In genomic region chr6:47319309-47319983, GRCm38 (mm10) we compare ENCODE assay signal across 9 mouse cellular contexts.
DNase-seq lines count a peak whose midpoint lies in the region; ATAC-seq and TF ChIP-seq lines count a peak whose summit lies in the region.
"Had no signal": no experiment of that assay in that cellular context is flagged by ENCODE, and none has a peak within 500 bp of the region (broad histone marks: within the 10 kb centered on the region; RNA-seq: fewer than 3 reads in every experiment).

No protein-coding gene starts in this region.

- ATAC-seq in heart, embryonic 11.5 days (replicated peaks; ENCODE audit: insufficient number of reproducible peaks, low FRiP score, low TSS enrichment): no peak
- peak; percentile 66 for ATAC-seq in forebrain, embryonic 11.5 days (replicated peaks; ENCODE audit: low FRiP score)
- ATAC-seq in megakaryocyte, adult 5-6 weeks (ENCODE audit: poor library complexity, severe bottlenecking): no peak

- H3K9me3 ChIP-seq in heart, embryonic 11.5 days (replicated peaks; ENCODE audit: control insufficient read depth, low read length): no peaks in the 10 kb centered on the region
- H3K9me3 ChIP-seq in CH12.LX (replicated peaks; ENCODE audit: low read length): no peaks in the 10 kb centered on the region
- no peaks in the 10 kb centered on the region for H3K9me3 ChIP-seq in forebrain, embryonic 11.5 days (ENCODE audit: control insufficient read depth, low read length)

- dilution Hi-C loops in CH12.LX (cut with MboI; ENCODE audit: extremely low pct_ligation_motif_present, extremely low pct_unique_long_range_greater_than_20kb, low sequenced_read_pairs): no loop called here

- no peak for TF ChIP-seq RAD21 in CH12.LX (IDR thresholded peaks at IDR 0.05; ENCODE audit: low read depth, low read length)

- H3K27me3 ChIP-seq in heart, embryonic 11.5 days (ENCODE audit: control insufficient read depth, insufficient read depth, low read length): no peaks in the 10 kb centered on the region
- no peaks in the 10 kb centered on the region for H3K27me3 ChIP-seq in CH12.LX (replicated peaks)
- H3K27me3 ChIP-seq in forebrain, embryonic 11.5 days (ENCODE audit: control insufficient read depth, insufficient read depth, low read length): no peaks in the 10 kb centered on the region

- H3K27ac ChIP-seq in heart, embryonic 11.5 days (ENCODE audit: low read depth, low read length): peak overlapping the region; percentile 7; the same call in 1 of the 2 replicates
- peak overlapping the region; percentile 18; the same call in 1 of the 2 replicates for H3K27ac ChIP-seq in CH12.LX (ENCODE audit: insufficient read depth, low read depth)
- H3K27ac ChIP-seq in forebrain, embryonic 11.5 days (ENCODE audit: low read depth, low read length): no peak overlapping the region

- no peak for TF ChIP-seq CTCF in CH12.LX (conservative IDR thresholded peaks at IDR 0.05 in 1 of 2, IDR thresholded peaks at IDR 0.05 in 1 of 2; ENCODE audit: low read depth in 2 of 2, low read length in 2 of 2)

- no peaks in the 10 kb centered on the region for H3K36me3 ChIP-seq in heart, embryonic 11.5 days (ENCODE audit: control insufficient read depth, insufficient read depth, low read length)
- no peaks in the 10 kb centered on the region for H3K36me3 ChIP-seq in CH12.LX (replicated peaks in 1 of 2; ENCODE audit: control insufficient read depth in 1 of 2, insufficient read depth in 1 of 2, low read length in 1 of 2)
- H3K36me3 ChIP-seq in forebrain, embryonic 11.5 days (ENCODE audit: control insufficient read depth, insufficient read depth, low read length): no peaks in the 10 kb centered on the region

- H3K4me1 ChIP-seq in heart, embryonic 11.5 days (ENCODE audit: control insufficient read depth, insufficient read depth, low read length): 0 out of 2 replicates have a peak, but pooled peaks cover 5% of the 10 kb centered on the region
- peaks cover 9 to 15% of the 10 kb centered on the region in 2 experiments for H3K4me1 ChIP-seq in CH12.LX (ENCODE audit: control insufficient read depth in 1 of 2, insufficient read depth in 2 of 2)
- H3K4me1 ChIP-seq in forebrain, embryonic 11.5 days (replicated peaks; ENCODE audit: control insufficient read depth, insufficient read depth, low read length): peaks cover 4% of the 10 kb centered on the region; the same call in 1 of the 2 replicates

- in situ Hi-C loops in CH12.LX (cut with MboI; ENCODE audit: low pct_ligation_motif_present, low pct_unique_long_range_greater_than_20kb, low sequenced_read_pairs): loop anchor here (10.0 kb wide), 1 partner anchor 75 kb away; no protein-coding TSS in a partner anchor

- intact Hi-C loops in heart, postnatal 25 days (cut with DNase I): no loop called here

- 16% methylated on average over 5 of the region's 5 CpGs for WGBS in heart, embryonic 11.5 days (ENCODE audit: insufficient replicate concordance)
- 9% methylated on average over 5 of the region's 5 CpGs for WGBS in forebrain, embryonic 11.5 days

- no peak for TF ChIP-seq POLR2A in CH12.LX (IDR thresholded peaks at IDR 0.05; ENCODE audit: low read depth, low read length)

- DNase-seq in heart, postnatal 25 days (ENCODE audit: low spot score): no peak
- no peak for DNase-seq in CH12.LX (ENCODE audit: extremely low read depth)
- DNase-seq in forebrain, embryonic 11.5 days (ENCODE audit: low spot score): no peak
- DNase-seq in lung, postnatal 36 days: peak; percentile 38
- no peak for DNase-seq in cerebellum, postnatal 36 days
- no peak for DNase-seq in frontal cortex, adult 2 months (ENCODE audit: extremely low spot score in 1 of 2, low spot score in 1 of 2)
- DNase-seq: B cell, adult 2 months had no signal

- H3K79me2 ChIP-seq in CH12.LX (replicated peaks; ENCODE audit: control insufficient read depth, extremely low read depth, insufficient read depth, poor library complexity, severe bottlenecking): no peaks in the 10 kb centered on the region

- H3K4me3 ChIP-seq in heart, embryonic 11.5 days (ENCODE audit: low read depth, low read length): no peak overlapping the region
- no peak overlapping the region for H3K4me3 ChIP-seq in CH12.LX (replicated peaks in 1 of 3; ENCODE audit: low read depth in 2 of 3, low read length in 2 of 3, poor library complexity in 1 of 3)
- no peak overlapping the region for H3K4me3 ChIP-seq in forebrain, embryonic 11.5 days (ENCODE audit: low read depth, low read length)

- no peak for TF ChIP-seq EP300 in CH12.LX (IDR thresholded peaks at IDR 0.05; ENCODE audit: low read length)

- no peak overlapping the region for H3K4me2 ChIP-seq in heart, embryonic 11.5 days
- H3K4me2 ChIP-seq in CH12.LX (ENCODE audit: insufficient read depth, low read depth, poor library complexity, severe bottlenecking): peak overlapping the region; percentile 65
- H3K4me2 ChIP-seq in forebrain, embryonic 11.5 days (ENCODE audit: low read depth, low read length, severe bottlenecking): peak overlapping the region; percentile 35; the same call in 1 of the 2 replicates

- H3K9ac ChIP-seq in heart, embryonic 11.5 days (ENCODE audit: low read depth, low read length): no peak overlapping the region
- H3K9ac ChIP-seq in CH12.LX (ENCODE audit: insufficient read depth, low read depth): no peak overlapping the region
- H3K9ac ChIP-seq in forebrain, embryonic 11.5 days (ENCODE audit: low read length): no peak overlapping the region

TF ChIP-seq in CH12.LX, 34 proteins besides CTCF, POLR2A, EP300 and RAD21:
- TF ChIP-seq RCOR1 (conservative IDR thresholded peaks at IDR 0.05; ENCODE audit: low read depth, low read length): no peak
- 0 out of 2 replicates have a peak, but pooled peaks have one; percentile 49 for TF ChIP-seq TBP (conservative IDR thresholded peaks at IDR 0.05; ENCODE audit: low read depth, low read length)
- peak; percentile 97 for TF ChIP-seq ZNF384 (IDR thresholded peaks at IDR 0.05; ENCODE audit: low read depth, low read length)
- peak; percentile 18; the same call in 1 of the 2 replicates for TF ChIP-seq TCF12 (IDR thresholded peaks at IDR 0.05; ENCODE audit: low read depth, low read length)
- peak; percentile 76; the same call in 1 of the 2 replicates for TF ChIP-seq MAFK (IDR thresholded peaks at IDR 0.05; ENCODE audit: insufficient replicate concordance, low read length)
- no peak for TF ChIP-seq KAT2A (IDR thresholded peaks at IDR 0.05; ENCODE audit: insufficient replicate concordance, low read length)
- TF ChIP-seq IRF4 (IDR thresholded peaks at IDR 0.05; ENCODE audit: low read depth, low read length): peak; percentile 24; the same call in 1 of the 2 replicates
- TF ChIP-seq CHD1 (IDR thresholded peaks at IDR 0.05; ENCODE audit: low read depth, low read length): 0 out of 2 replicates have a peak, but pooled peaks have one; percentile 16
- TF ChIP-seq BHLHE40 (IDR thresholded peaks at IDR 0.05; ENCODE audit: low read depth, low read length): 0 out of 2 replicates have a peak, but pooled peaks have one; percentile 38
